Mouse (Mus musculus) CD4-positive, CD25-positive, alpha-beta regulatory T cell, adult 4 months (primary cell): ENCODE measurements around the gene Rgs2. TPM values are rescaled to one million over a fixed set of nuclear protein-coding genes. Genes with fewer than 3 reads are reported as not detected.

Experiments used
- ATAC-seq: one replicate; pipeline ENCODE4 v1.8.0; 2017
- polyA plus RNA-seq, 2 experiments: library from polyadenylated mRNA; unstranded; fragments of 100-300 nt; shearing (Covaris generic); gene quantifications; one replicate each; pipeline ENCODE4 v1.2.1; 2017

Gene Rgs2
- polyA plus RNA-seq = 10 to 100 TPM; 32.3 to 41.6 TPM

GRCm38 (mm10) chr1:144003904-144004740, at the start of gene Rgs2:
TSS of gene Rgs2 (minus strand) at chr1:144004161.
- peak; percentile 82 for ATAC-seq

GRCm38 (mm10) chr1:144053401-144053800, 49.4 kb upstream of the Rgs2 start:
- no peak for ATAC-seq

- ATAC-seq = no peak
These were observed 37.9 kb upstream of the Rgs2 start for GRCm38 (mm10) chr1:144041826-144042225.

GRCm38 (mm10) chr1:144033498-144033897, 29.5 kb upstream of the Rgs2 start:
- peak; percentile 93 for ATAC-seq

- ATAC-seq = no peak
These were observed 26.5 kb upstream of the Rgs2 start for GRCm38 (mm10) chr1:144030499-144030898.

- ATAC-seq = no peak
These were observed 25.7 kb upstream of the Rgs2 start for GRCm38 (mm10) chr1:144029679-144030078.

- no peak for ATAC-seq
These were observed 14.5 kb upstream of the Rgs2 start for GRCm38 (mm10) chr1:144018417-144018958.

GRCm38 (mm10) chr1:144013913-144014312, 10.0 kb upstream of the Rgs2 start:
- ATAC-seq = no peak

- ATAC-seq = no peak
These were observed 3.4 kb upstream of the Rgs2 start for GRCm38 (mm10) chr1:144007341-144007740.

- peak; percentile 57 for ATAC-seq
These were observed 2.6 kb upstream of the Rgs2 start for GRCm38 (mm10) chr1:144006542-144006941.

- ATAC-seq = no peak
These were observed 1.7 kb upstream of the Rgs2 start for GRCm38 (mm10) chr1:144005648-144006047.

- no peak for ATAC-seq
These were observed 780 bp upstream of the Rgs2 start for GRCm38 (mm10) chr1:144004741-144005140.

GRCm38 (mm10) chr1:144003416-144003815, 545 bp downstream of the Rgs2 start:
- ATAC-seq = no peak

- no peak for ATAC-seq
These were observed 1.3 kb downstream of the Rgs2 start for GRCm38 (mm10) chr1:144002715-144003066.

GRCm38 (mm10) chr1:144002036-144002714, 1.8 kb downstream of the Rgs2 start:
- no peak for ATAC-seq

- ATAC-seq = no peak
These were observed 3.7 kb downstream of the Rgs2 start for GRCm38 (mm10) chr1:144000246-144000645.

- no peak for ATAC-seq
These were observed 4.5 kb downstream of the Rgs2 start for GRCm38 (mm10) chr1:143999371-143999920.

GRCm38 (mm10) chr1:143993026-143993425, 10.9 kb downstream of the Rgs2 start:
- peak; percentile 87 for ATAC-seq

GRCm38 (mm10) chr1:143992528-143992927, 11.4 kb downstream of the Rgs2 start:
- no peak for ATAC-seq

- no peak for ATAC-seq
These were observed 13.7 kb downstream of the Rgs2 start for GRCm38 (mm10) chr1:143990263-143990662.

- no peak for ATAC-seq
These were observed 14.2 kb downstream of the Rgs2 start for GRCm38 (mm10) chr1:143989773-143990172.

- ATAC-seq = no peak
These were observed 15.2 kb downstream of the Rgs2 start for GRCm38 (mm10) chr1:143988756-143989155.

GRCm38 (mm10) chr1:143984988-143985625, 18.9 kb downstream of the Rgs2 start:
- ATAC-seq = no peak
